Mouse (Mus musculus): ENCODE measurements around the gene Slc1a2. TPM values are rescaled to one million over a fixed set of nuclear protein-coding genes. Genes with fewer than 3 reads are reported as not detected.

The Slc1a2 gene
- total and polyA plus RNA-seq, 3 experiments: 0.08 TPM; not detected in 2

GRCm38 (mm10) chr2:102714320-102714719, 55.9 kb downstream of the Slc1a2 start:
- TF ChIP-seq GABPA (IDR thresholded peaks at IDR 0.05; ENCODE audit: low read depth, low read length): no peak
- no peak for TF ChIP-seq ELF1 (IDR thresholded peaks at IDR 0.05; ENCODE audit: low read depth, low read length)
- no peak for TF ChIP-seq UBTF (IDR thresholded peaks at IDR 0.05; ENCODE audit: borderline replicate concordance, insufficient read depth, low read depth, low read length)
- no peak for TF ChIP-seq ZKSCAN1 (IDR thresholded peaks at IDR 0.05; ENCODE audit: low read depth, low read length)
- no peak for TF ChIP-seq BHLHE40 (IDR thresholded peaks at IDR 0.05; ENCODE audit: borderline replicate concordance, low read depth, low read length)
- TF ChIP-seq MEF2A (IDR thresholded peaks at IDR 0.05; ENCODE audit: extremely low read depth, insufficient replicate concordance, low read depth, low read length, poor library complexity, severe bottlenecking): no peak
- TF ChIP-seq POLR2A (IDR thresholded peaks at IDR 0.05; ENCODE audit: control insufficient read depth in 1 of 2, insufficient read depth in 1 of 2, low read depth in 1 of 2, low read length in 2 of 2, poor library complexity in 1 of 2): no peak
- TF ChIP-seq EP300 (IDR thresholded peaks at IDR 0.05; ENCODE audit: low read depth in 1 of 2, low read length in 2 of 2): no peak
- no peak for TF ChIP-seq ZNF384 (IDR thresholded peaks at IDR 0.05; ENCODE audit: low read depth, low read length)
- no peak for TF ChIP-seq ETS1 (IDR thresholded peaks at IDR 0.05; ENCODE audit: low read depth, low read length)
- TF ChIP-seq POLR2AphosphoS5 (IDR thresholded peaks at IDR 0.05; ENCODE audit: borderline replicate concordance, low read depth, low read length): no peak
- no peak for TF ChIP-seq E2F4 (IDR thresholded peaks at IDR 0.05; ENCODE audit: borderline replicate concordance, low read depth, low read length)
- no peak for TF ChIP-seq USF2 (IDR thresholded peaks at IDR 0.05; ENCODE audit: borderline replicate concordance in 1 of 2, insufficient read depth in 1 of 2, low read depth in 1 of 2, low read length in 2 of 2)
- TF ChIP-seq TBP (IDR thresholded peaks at IDR 0.05; ENCODE audit: low read depth, low read length): no peak
- TF ChIP-seq CHD1 (IDR thresholded peaks at IDR 0.05; ENCODE audit: low read depth, low read length): no peak
- TF ChIP-seq MYC (IDR thresholded peaks at IDR 0.05; ENCODE audit: low read depth, low read length): no peak
- no peak for DNase-seq (ENCODE audit: low read depth, low spot score)
- H3K27me3 ChIP-seq (ENCODE audit: control insufficient read depth in 1 of 2, insufficient read depth in 2 of 2, low read length in 2 of 2): peaks cover 4 to 12% of the 10 kb centered on the region in 2 experiments; a peak in 3 of 4 replicates
- no peaks in the 10 kb centered on the region for H3K36me3 ChIP-seq (ENCODE audit: control insufficient read depth in 1 of 2, insufficient read depth in 2 of 2, low read length in 2 of 2)
- no peaks in the 10 kb centered on the region for H3K79me2 ChIP-seq (ENCODE audit: control insufficient read depth, insufficient read depth, low read length, poor library complexity)
- no peaks in the 10 kb centered on the region for H3K4me1 ChIP-seq (ENCODE audit: control insufficient read depth in 1 of 2, insufficient read depth in 2 of 2, low read length in 2 of 2)
- no peaks in the 10 kb centered on the region for H3K9me3 ChIP-seq (replicated peaks; ENCODE audit: insufficient read depth, low read length)
- no peak overlapping the region for H3K27ac ChIP-seq (ENCODE audit: control insufficient read depth, low read depth, low read length)
- H3K4me3 ChIP-seq (ENCODE audit: control insufficient read depth in 1 of 2, insufficient read depth in 1 of 2, low read depth in 2 of 2, low read length in 2 of 2): no peak overlapping the region
- H3K9ac ChIP-seq (ENCODE audit: control insufficient read depth, low read depth, low read length, poor library complexity, severe bottlenecking): no peak overlapping the region

GRCm38 (mm10) chr2:102715754-102716153, 57.3 kb downstream of the Slc1a2 start:
- H3K36me3 ChIP-seq (ENCODE audit: control insufficient read depth in 1 of 2, insufficient read depth in 2 of 2, low read length in 2 of 2): no peaks in the 10 kb centered on the region
- H3K9ac ChIP-seq (ENCODE audit: control insufficient read depth, low read depth, low read length, poor library complexity, severe bottlenecking): no peak overlapping the region
- H3K4me3 ChIP-seq (ENCODE audit: control insufficient read depth in 1 of 2, insufficient read depth in 1 of 2, low read depth in 2 of 2, low read length in 2 of 2): no peak overlapping the region
- H3K4me1 ChIP-seq (ENCODE audit: control insufficient read depth in 1 of 2, insufficient read depth in 2 of 2, low read length in 2 of 2): no peaks in the 10 kb centered on the region
- no peaks in the 10 kb centered on the region for H3K79me2 ChIP-seq (ENCODE audit: control insufficient read depth, insufficient read depth, low read length, poor library complexity)
- DNase-seq (ENCODE audit: low read depth, low spot score): no peak
- TF ChIP-seq MAZ (IDR thresholded peaks at IDR 0.05; ENCODE audit: low read depth, low read length): no peak
- TF ChIP-seq ELF1 (IDR thresholded peaks at IDR 0.05; ENCODE audit: low read depth, low read length): no peak
- no peak for TF ChIP-seq UBTF (IDR thresholded peaks at IDR 0.05; ENCODE audit: borderline replicate concordance, insufficient read depth, low read depth, low read length)
- TF ChIP-seq ETS1 (IDR thresholded peaks at IDR 0.05; ENCODE audit: low read depth, low read length): no peak
- no peak for TF ChIP-seq TAL1 (IDR thresholded peaks at IDR 0.05; ENCODE audit: low read length)
- TF ChIP-seq MAFK (IDR thresholded peaks at IDR 0.05; ENCODE audit: borderline replicate concordance, low read depth, low read length): no peak
- no peak for TF ChIP-seq ZKSCAN1 (IDR thresholded peaks at IDR 0.05; ENCODE audit: low read depth, low read length)
- no peak for TF ChIP-seq ZNF384 (IDR thresholded peaks at IDR 0.05; ENCODE audit: low read depth, low read length)
- no peak for TF ChIP-seq E2F4 (IDR thresholded peaks at IDR 0.05; ENCODE audit: borderline replicate concordance, low read depth, low read length)
- TF ChIP-seq EP300 (IDR thresholded peaks at IDR 0.05; ENCODE audit: low read depth in 1 of 2, low read length in 2 of 2): no peak
- no peak for TF ChIP-seq JUND (IDR thresholded peaks at IDR 0.05; ENCODE audit: low read depth, low read length)
- no peak for TF ChIP-seq HCFC1 (IDR thresholded peaks at IDR 0.05; ENCODE audit: low read depth, low read length)
- no peak for TF ChIP-seq SMC3 (IDR thresholded peaks at IDR 0.05; ENCODE audit: low read depth, low read length)
- TF ChIP-seq GATA1 (IDR thresholded peaks at IDR 0.05; ENCODE audit: low read depth, low read length): no peak
- no peak for TF ChIP-seq POLR2AphosphoS5 (IDR thresholded peaks at IDR 0.05; ENCODE audit: borderline replicate concordance, low read depth, low read length)
- TF ChIP-seq MAX (IDR thresholded peaks at IDR 0.05; ENCODE audit: low read length): no peak
- no peaks in the 10 kb centered on the region for H3K9me3 ChIP-seq (replicated peaks; ENCODE audit: insufficient read depth, low read length)
- no peak overlapping the region for H3K27ac ChIP-seq (ENCODE audit: control insufficient read depth, low read depth, low read length)
- peaks cover 4 to 9% of the 10 kb centered on the region in 2 experiments; a peak in 3 of 4 replicates for H3K27me3 ChIP-seq (ENCODE audit: control insufficient read depth in 1 of 2, insufficient read depth in 2 of 2, low read length in 2 of 2)

All from MEL (cell line).